Mouse (Mus musculus) embryonic stem cell, embryonic (primary cell): Measurements from ENCODE around the gene Zbtb48.

Experiments used
- CTCF ChIA-PET, 4 experiments: fragments of 300-600 bp in 2 of 4; fragments of 350-600 bp in 2 of 4; sonication (Branson Sonifier 250); formaldehyde crosslinking; loops; one replicate each; lab custom pipeline; 2022; ENCODE audit warnings: inconsistent platforms in 2 of 4; lab: Charles Lee
- POLR2A ChIA-PET, 4 experiments: fragments of 300-600 bp in 2 of 4; fragments of 350-600 bp in 2 of 4; sonication (Branson Sonifier 250); formaldehyde crosslinking; loops; one replicate each; lab custom pipeline; 2022; ENCODE audit warnings: antibody characterized with exemption in 4 of 4, inconsistent platforms in 1 of 4; lab: Charles Lee

Zbtb48 gene

GRCm38 (mm10) chr4:151983560-151983959 lies 43.9 kb downstream of the Zbtb48 start:
- CTCF ChIA-PET: interaction anchor here (0.5 to 4.4 kb wide), 18 partner anchors 9 to 642 kb away, joined by 3 to 47 read pairs (median 4); partner anchors contain the start of genes Dnajc11 (in 1 of the 4), Phf13 (in 1 of the 4), Rnf207 (in 1 of the 4) and Zbtb48 (in 1 of the 4)
- POLR2A ChIA-PET: interaction anchor here (0.6 to 2.5 kb wide), 30 partner anchors 8 to 508 kb away, joined by 3 to 10 read pairs (median 4); partner anchors contain the start of genes Phf13 (in 3 of the 4), Klhl21 (in 2 of the 4), Espn (in 1 of the 4) and Tas1r1 (in 1 of the 4)

- CTCF ChIA-PET: interaction anchor here (0.5 to 4.4 kb wide), 17 partner anchors 9 to 1333 kb away, joined by 3 to 47 read pairs (median 4); partner anchors contain the start of genes Dnajc11 (in 1 of the 4), Phf13 (in 1 of the 4), Rnf207 (in 1 of the 4) and Zbtb48 (in 1 of the 4)
- POLR2A ChIA-PET: interaction anchor here (0.6 to 2.5 kb wide), 26 partner anchors 8 to 225 kb away, joined by 3 to 10 read pairs (median 4); partner anchors contain the start of genes Phf13 (in 3 of the 4), Klhl21 (in 2 of the 4), Tas1r1 (in 1 of the 4) and Zbtb48 (in 1 of the 4)
Observed at GRCm38 (mm10) chr4:151983043-151983442, 44.4 kb downstream of the Zbtb48 start.

- CTCF ChIA-PET: interaction anchor here (0.6 to 4.4 kb wide), 62 partner anchors 8 to 267 kb away, joined by 3 to 47 read pairs (median 4); partner anchors contain the start of genes Klhl21 (in 3 of the 4), Nol9 (in 2 of the 4), Tas1r1 (in 2 of the 4) and Dnajc11 (in 1 of the 4)
- POLR2A ChIA-PET: interaction anchor here (0.7 to 2.4 kb wide), 27 partner anchors 7 to 78 kb away, joined by 3 to 11 read pairs (median 4); partner anchors contain the start of genes Klhl21 (in 3 of the 4), Nol9 (in 2 of the 4), Phf13 (in 2 of the 4) and Zbtb48 (in 2 of the 4)
Observed at GRCm38 (mm10) chr4:151981363-151981762, 46.1 kb downstream of the Zbtb48 start.

- ChIA-PET CTCF (interaction anchor here (0.6 to 4.4 kb wide), 57 partner anchors 8 to 206 kb away, joined by 3 to 47 read pairs (median 4); partner anchors contain the start of genes Thap3 (in 3 of the 4), Nol9 (in 2 of the 4), Phf13 (in 2 of the 4) and Tas1r1 (in 2 of the 4)), POLR2A (interaction anchor here (1.0 to 2.4 kb wide), 21 partner anchors 8 to 62 kb away, joined by 3 to 11 read pairs (median 5); partner anchors contain the start of genes Klhl21 (in 3 of the 4), Nol9 (in 2 of the 4), Tas1r1 (in 2 of the 4) and Zbtb48 (in 2 of the 4))
Observed at GRCm38 (mm10) chr4:151980699-151981098, 46.8 kb downstream of the Zbtb48 start.

- POLR2A ChIA-PET: interaction anchor here in 2 of 4 experiments (0.6 to 1.2 kb wide), 2 partner anchors 27 to 32 kb away, joined by 3 read pairs; no protein-coding TSS in a partner anchor
- CTCF ChIA-PET: interaction anchor here in 3 of 4 experiments (0.6 to 1.7 kb wide), 5 partner anchors 9 to 1170 kb away, joined by 3 read pairs; partner anchors contain the start of gene Zbtb48 (in 1 of the 3)
Observed at GRCm38 (mm10) chr4:151977748-151978147, 49.7 kb downstream of the Zbtb48 start.

- POLR2A ChIA-PET: interaction anchor here in 2 of 4 experiments (1.0 to 3.9 kb wide), 7 partner anchors 12 to 42 kb away, joined by 3 to 15 read pairs (median 4); partner anchors contain the start of genes Klhl21 (in 2 of the 2) and Dnajc11 (in 1 of the 2)
- CTCF ChIA-PET: interaction anchor here (0.6 to 4.7 kb wide), 19 partner anchors 9 to 213 kb away, joined by 3 to 57 read pairs (median 3); partner anchors contain the start of genes Dnajc11 (in 2 of the 4), Phf13 (in 2 of the 4), Klhl21 (in 1 of the 4) and Nol9 (in 1 of the 4)
Observed at GRCm38 (mm10) chr4:151975441-151975840, 52.0 kb downstream of the Zbtb48 start.

- POLR2A ChIA-PET: interaction anchor here (0.6 to 7.0 kb wide), 28 partner anchors 8 to 1703 kb away, joined by 3 to 55 read pairs (median 4); partner anchors contain the start of genes Klhl21 (in 2 of the 4), Camta1 (in 1 of the 4), Nol9 (in 1 of the 4) and Phf13 (in 1 of the 4)
- CTCF ChIA-PET: interaction anchor here (0.6 to 4.7 kb wide), 78 partner anchors 8 to 489 kb away, joined by 3 to 57 read pairs (median 4); partner anchors contain the start of genes Dnajc11 (in 4 of the 4), Thap3 (in 3 of the 4), Phf13 (in 2 of the 4) and Tas1r1 (in 2 of the 4)
Observed at GRCm38 (mm10) chr4:151972221-151972967, 55.1 kb downstream of the Zbtb48 start.
